Mouse (Mus musculus): Measurements from ENCODE around the gene Nanos3. TPM values are rescaled to one million over a fixed set of nuclear protein-coding genes. Genes with fewer than 3 reads are reported as not detected.

Gene Nanos3
- polyA plus RNA-seq, 1 experiment from 2014 or later, result 8.3 TPM

DNA sequence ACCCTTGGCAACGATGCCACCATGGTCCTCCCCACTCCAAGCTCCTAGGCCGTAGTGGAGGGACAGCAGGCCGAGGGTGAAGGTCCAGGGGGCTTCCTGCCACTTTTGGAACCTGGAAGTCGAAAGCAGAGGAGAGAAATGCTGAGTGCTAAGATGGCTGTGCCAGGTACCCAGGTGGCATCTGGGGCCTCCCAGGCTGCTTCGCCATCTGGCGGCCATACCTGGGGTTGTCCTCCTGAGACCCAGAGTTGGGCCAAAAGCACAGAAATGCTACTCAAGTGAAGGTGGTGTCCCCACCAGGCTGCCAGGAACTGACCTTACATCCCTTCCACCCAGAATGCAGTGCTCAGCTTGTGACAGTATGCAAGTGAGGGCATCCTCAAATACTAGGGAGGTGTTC is 11.2 kb downstream of the Nanos3 start:
- Histone ChIP-seq H3K4me1 (peaks cover 8% of the 10 kb centered on the region), H3K36me3 (peaks cover 71% of the 10 kb centered on the region), H3K27me3 (no peaks in the 10 kb centered on the region), H3K4me3 (no peak overlapping the region), H3K9ac (replicated peaks) (no peak overlapping the region), H3K27ac (replicated peaks) (no peak overlapping the region), H3K9me3 (no peaks in the 10 kb centered on the region), H3K4me2 (replicated peaks) (no peak overlapping the region)
- WGBS, result 82% methylated on average over 6 of the region's 6 CpGs
- ATAC-seq (ENCODE audit: low FRiP score, low read depth), result no peak

DNA sequence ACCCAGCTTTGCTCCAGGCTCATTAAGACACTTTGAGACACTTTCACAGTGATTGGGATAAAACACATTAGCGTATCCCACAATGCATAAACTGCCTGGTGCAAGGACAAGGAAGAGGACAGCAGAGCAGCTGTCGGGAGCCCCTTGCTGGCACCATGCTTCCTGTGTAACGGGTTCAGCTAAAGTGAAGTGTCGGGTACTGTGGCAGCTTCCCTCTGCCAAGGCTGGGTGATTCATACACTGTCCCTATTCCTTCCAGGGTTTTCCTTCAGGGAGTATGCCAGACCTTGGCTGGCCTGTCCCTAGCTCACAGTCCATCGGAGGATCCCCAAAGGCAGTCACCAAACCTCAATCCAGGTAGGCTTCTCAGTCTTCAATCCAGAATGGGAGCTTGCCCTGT is 14.9 kb downstream of the Nanos3 start:
- ATAC-seq (ENCODE audit: low FRiP score, low read depth), result no peak
- Histone ChIP-seq H3K36me3 (peaks cover 46% of the 10 kb centered on the region), H3K4me2 (replicated peaks) (no peak overlapping the region), H3K27ac (replicated peaks) (no peak overlapping the region), H3K4me1 (no peaks in the 10 kb centered on the region), H3K9me3 (no peaks in the 10 kb centered on the region), H3K27me3 (no peaks in the 10 kb centered on the region), H3K4me3 (no peak overlapping the region), H3K9ac (replicated peaks) (no peak overlapping the region)
- WGBS, result 91% methylated on average over 5 of the region's 5 CpGs

DNA sequence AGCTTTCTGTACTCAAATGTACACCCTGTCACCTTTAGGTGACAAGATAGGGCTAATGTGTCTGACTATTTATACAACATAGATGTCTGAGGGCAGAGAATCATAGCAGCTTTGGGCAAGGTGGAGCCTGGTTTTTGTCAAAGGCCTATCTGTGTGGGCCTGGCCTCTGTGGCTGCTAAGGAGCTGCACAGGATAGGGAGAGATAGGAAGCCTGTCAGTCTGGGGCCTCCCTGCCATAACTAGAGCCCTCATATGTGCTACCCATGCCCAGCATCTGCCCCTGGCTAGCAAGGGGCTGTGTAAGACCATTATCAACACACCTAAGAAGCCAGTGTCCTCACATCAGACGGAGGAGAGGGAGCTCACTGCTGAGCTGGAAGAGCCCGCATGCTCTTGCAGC is 17.3 kb downstream of the Nanos3 start:
- ATAC-seq (ENCODE audit: low FRiP score, low read depth), result no peak
- no peak overlapping the region for H3K4me2 ChIP-seq (replicated peaks)
- 88% methylated on average over 2 of the region's 2 CpGs for WGBS
- H3K27me3 ChIP-seq, result no peaks in the 10 kb centered on the region
- no peak overlapping the region for H3K9ac ChIP-seq (replicated peaks)
- H3K9me3 ChIP-seq, result no peaks in the 10 kb centered on the region
- H3K27ac ChIP-seq (replicated peaks), result no peak overlapping the region
- H3K4me1 ChIP-seq, result no peaks in the 10 kb centered on the region
- H3K4me3 ChIP-seq, result no peak overlapping the region
- H3K36me3 ChIP-seq, result peaks cover 27% of the 10 kb centered on the region

DNA sequence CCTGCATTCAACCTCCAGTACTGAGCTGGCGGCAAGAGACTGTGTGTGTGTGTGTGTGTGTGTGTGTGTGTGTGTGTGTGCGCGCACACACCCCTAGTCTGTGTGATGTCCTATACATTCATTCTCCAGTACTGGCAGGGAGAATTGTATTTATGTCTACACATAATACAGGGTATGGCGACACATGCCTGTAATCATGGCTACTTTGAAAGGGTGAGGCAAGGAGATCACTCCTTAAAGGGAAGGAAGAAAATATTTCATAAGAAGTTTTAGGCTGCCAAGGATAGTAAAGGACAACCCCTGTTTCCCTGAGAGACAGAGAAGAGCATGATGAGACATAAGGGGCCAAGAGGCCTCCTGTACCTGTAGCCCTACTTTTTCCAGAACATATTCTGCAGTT is 27.4 kb downstream of the Nanos3 start:
- 85% methylated on average over 4 of the region's 4 CpGs for WGBS
- Histone ChIP-seq H3K27ac (replicated peaks) (no peak overlapping the region), H3K9ac (replicated peaks) (no peak overlapping the region), H3K36me3 (0 out of 2 replicates have a peak, but pooled peaks cover 12% of the 10 kb centered on the region), H3K4me2 (replicated peaks) (no peak overlapping the region), H3K9me3 (no peaks in the 10 kb centered on the region), H3K27me3 (no peaks in the 10 kb centered on the region), H3K4me3 (no peak overlapping the region), H3K4me1 (no peaks in the 10 kb centered on the region)
- no peak for ATAC-seq (ENCODE audit: low FRiP score, low read depth)

DNA sequence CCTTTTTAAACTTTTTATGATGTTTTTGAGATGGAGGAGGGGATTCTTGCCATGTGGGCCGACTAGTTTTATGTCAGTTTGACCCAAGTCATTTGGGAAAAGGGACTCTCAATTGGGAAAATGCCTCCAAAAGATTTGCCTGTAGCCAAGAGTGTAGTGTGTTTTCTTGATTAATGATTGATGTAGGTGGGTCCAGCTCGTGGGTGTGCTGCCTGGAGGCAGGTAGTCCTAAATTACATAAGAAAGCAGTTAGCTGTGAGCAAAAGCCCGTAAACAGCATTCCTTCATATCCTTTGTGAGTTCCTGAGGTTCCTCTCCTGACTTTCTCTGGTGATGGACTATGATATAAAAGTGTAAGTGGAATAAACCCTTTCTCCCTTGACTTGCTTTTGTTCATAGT is 35.8 kb downstream of the Nanos3 start:
- ATAC-seq (ENCODE audit: low FRiP score, low read depth), result no peak
- 89% methylated on average over 3 of the region's 3 CpGs for WGBS
- Histone ChIP-seq H3K4me1 (peaks cover 15% of the 10 kb centered on the region), H3K9ac (replicated peaks) (no peak overlapping the region), H3K27me3 (no peaks in the 10 kb centered on the region), H3K36me3 (peaks cover 2% of the 10 kb centered on the region), H3K27ac (replicated peaks) (no peak overlapping the region), H3K9me3 (no peaks in the 10 kb centered on the region), H3K4me2 (replicated peaks) (no peak overlapping the region), H3K4me3 (no peak overlapping the region)

DNA sequence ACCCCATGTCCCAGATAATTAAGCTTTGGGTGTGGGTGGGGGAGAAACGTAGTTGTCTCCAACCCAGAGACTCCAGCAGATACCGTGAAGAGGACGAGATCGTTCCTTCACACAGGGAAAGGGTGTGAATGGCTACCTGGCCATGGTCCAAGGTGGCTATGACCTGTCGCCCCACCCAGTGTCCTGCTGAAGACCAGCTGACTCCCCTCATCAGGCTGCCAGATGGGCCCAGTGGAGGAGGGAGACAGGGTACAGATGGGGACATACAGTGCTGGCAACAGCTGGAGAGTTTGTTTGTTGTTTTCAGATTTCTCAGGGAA is 36.5 kb downstream of the Nanos3 start:
- H3K36me3 ChIP-seq, result peaks cover 9% of the 10 kb centered on the region
- no peak for ATAC-seq (ENCODE audit: low FRiP score, low read depth)
- H3K4me1 ChIP-seq, result peaks cover 15% of the 10 kb centered on the region
- no peak overlapping the region for H3K27ac ChIP-seq (replicated peaks)
- WGBS, result 96% methylated on average over 5 of the region's 5 CpGs
- no peaks in the 10 kb centered on the region for H3K27me3 ChIP-seq
- H3K4me3 ChIP-seq, result peak overlapping the region; percentile 62; the same call in 1 of the 2 replicates
- H3K9me3 ChIP-seq, result no peaks in the 10 kb centered on the region
- H3K4me2 ChIP-seq (replicated peaks), result peak overlapping the region; percentile 85
- H3K9ac ChIP-seq (replicated peaks), result no peak overlapping the region

DNA sequence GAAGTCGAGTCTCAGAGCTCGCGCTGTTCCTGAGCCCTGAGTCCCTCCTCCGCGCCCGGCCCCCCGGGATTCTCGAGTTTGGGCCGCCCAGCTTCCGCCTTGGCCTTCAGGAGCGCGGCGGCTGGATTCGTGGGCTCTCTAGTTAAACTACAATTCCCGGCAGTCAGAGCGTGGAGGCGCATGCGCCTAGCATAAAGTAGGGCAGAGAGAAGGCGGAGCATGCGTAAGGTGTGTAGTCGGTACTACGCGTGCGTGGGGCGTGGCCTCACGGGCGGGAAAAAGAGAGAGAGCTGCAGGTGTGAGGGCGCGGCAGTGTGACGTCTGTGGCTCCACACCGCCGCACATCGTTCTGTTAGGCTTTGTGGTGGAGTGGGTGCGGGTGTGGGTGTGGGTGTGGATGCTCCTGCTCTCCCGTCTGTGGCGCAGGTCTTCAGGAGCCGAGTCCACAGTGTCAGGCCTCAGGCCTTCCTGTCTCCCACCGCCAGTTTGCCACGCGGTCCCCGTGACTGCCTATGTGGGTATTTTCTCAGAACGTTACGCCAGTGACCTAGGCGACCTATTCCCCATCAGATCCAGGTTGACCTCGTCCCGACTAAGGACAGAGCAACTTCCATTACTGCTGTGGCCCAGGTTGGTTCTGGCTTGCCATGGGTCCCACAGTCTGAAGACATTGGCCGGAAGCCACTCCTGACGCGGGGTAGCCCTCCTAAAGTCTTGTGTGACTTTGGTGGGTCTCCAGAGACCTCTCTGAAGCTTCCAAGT is 37.1 kb downstream of the Nanos3 start, which contains the start of the genes Cc2d1a and 4930432K21Rik:
TSS of gene Cc2d1a (minus strand) at position 168 of the 762 bp plus-strand sequence.
TSS of gene 4930432K21Rik (plus strand) at position 257 of the 762 bp plus-strand sequence.
- 23% methylated on average over 49 of the region's 49 CpGs for WGBS
- peaks cover 15% of the 10 kb centered on the region for H3K4me1 ChIP-seq
- H3K27me3 ChIP-seq, result no peaks in the 10 kb centered on the region
- H3K36me3 ChIP-seq, result peaks cover 14% of the 10 kb centered on the region
- H3K4me3 ChIP-seq, result peak within 1 kb of the TSS; percentile 62
- no peaks in the 10 kb centered on the region for H3K9me3 ChIP-seq
- H3K9ac ChIP-seq (replicated peaks), result peak within 1 kb of the TSS; percentile 81
- H3K4me2 ChIP-seq (replicated peaks), result peak within 1 kb of the TSS; percentile 85
- no peak within 1 kb of the TSS for H3K27ac ChIP-seq (replicated peaks)
- peak; percentile 95 for ATAC-seq (ENCODE audit: low FRiP score, low read depth)

DNA sequence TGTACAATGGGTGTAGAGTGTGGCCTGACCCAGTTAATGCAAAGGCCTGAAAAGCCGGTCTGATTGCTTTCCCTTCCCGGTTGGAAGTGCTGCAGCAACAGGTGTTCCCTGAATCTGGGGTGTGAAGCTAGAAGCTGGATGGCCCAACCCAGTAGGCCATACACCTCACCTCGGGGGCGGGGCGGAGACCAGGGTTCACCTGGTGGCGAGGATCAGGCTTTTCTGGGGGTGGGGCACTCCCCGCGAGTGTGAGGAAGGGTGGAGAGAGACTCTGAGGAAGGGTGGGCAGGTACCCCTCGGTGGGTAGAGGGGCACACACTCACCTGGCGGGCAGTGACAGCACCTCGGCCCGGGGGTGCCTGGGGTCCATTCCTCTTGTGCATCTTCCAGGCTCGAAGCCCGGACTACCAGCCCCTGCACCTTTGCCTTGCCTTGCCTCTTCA is 37.7 kb downstream of the Nanos3 start:
- Histone ChIP-seq H3K27ac (replicated peaks) (no peak overlapping the region), H3K27me3 (no peaks in the 10 kb centered on the region), H3K4me3 (peak overlapping the region; percentile 62), H3K4me2 (replicated peaks) (peak overlapping the region; percentile 85), H3K4me1 (peaks cover 15% of the 10 kb centered on the region), H3K9me3 (no peaks in the 10 kb centered on the region), H3K9ac (replicated peaks) (peak overlapping the region; percentile 81), H3K36me3 (peaks cover 20% of the 10 kb centered on the region)
- peak; percentile 79 for ATAC-seq (ENCODE audit: low FRiP score, low read depth)
- 16% methylated on average over 14 of the region's 14 CpGs for WGBS

DNA sequence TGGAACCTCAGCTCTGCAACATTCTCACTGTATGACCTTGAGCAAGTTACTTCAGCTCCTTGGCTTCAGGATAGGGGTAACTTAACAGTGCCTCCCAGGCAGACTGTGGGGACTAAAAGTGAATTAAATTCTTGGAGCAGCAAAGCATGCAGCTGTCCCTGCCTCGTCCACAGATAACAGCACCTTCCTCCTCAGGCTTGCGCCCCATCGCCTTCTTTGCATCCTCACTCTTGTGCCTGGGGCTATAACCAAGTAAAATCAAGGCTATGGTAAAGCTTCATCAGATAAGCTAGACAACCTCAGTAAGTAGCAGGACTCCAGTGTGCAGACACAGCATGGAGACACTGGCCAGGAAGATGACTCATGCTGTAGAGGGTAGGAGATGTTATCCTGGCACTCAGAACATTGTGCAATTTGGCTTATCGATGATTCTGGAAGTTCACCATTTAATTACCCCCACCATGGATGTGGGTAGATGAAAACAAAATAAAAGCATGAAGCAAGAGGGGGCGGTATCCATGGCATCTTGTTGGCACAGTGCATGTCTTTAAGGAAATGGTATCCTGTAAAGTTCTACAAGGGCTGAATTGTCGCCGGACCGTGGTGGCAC is 40.3 kb downstream of the Nanos3 start:
- WGBS, result 95% methylated on average over 8 of the region's 8 CpGs
- Histone ChIP-seq H3K36me3 (peaks cover 45% of the 10 kb centered on the region), H3K4me1 (peaks cover 15% of the 10 kb centered on the region), H3K27me3 (no peaks in the 10 kb centered on the region), H3K9ac (replicated peaks) (no peak overlapping the region), H3K4me2 (replicated peaks) (no peak overlapping the region), H3K4me3 (no peak overlapping the region), H3K9me3 (no peaks in the 10 kb centered on the region), H3K27ac (replicated peaks) (no peak overlapping the region)
- no peak for ATAC-seq (ENCODE audit: low FRiP score, low read depth)

DNA sequence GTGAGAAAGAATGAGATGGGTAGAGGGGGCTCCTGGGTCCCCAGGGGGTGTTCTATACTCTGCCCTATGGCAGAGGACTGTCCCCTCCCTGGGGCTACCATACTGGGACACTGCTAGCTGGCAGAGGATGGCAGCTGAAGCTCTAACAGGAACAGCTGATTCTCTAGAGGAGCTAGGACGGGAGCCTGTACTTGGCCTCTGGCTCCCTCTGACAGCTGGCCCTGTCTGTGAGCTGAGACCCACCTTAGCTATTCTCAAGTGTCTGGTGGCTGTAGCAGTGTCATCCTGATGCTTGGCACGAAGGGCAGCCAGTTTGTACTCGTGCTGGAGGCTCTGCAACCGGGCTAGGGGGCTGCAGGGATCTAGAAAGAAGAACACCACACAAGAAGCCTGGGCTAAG is 44.2 kb downstream of the Nanos3 start:
- Histone ChIP-seq H3K9ac (replicated peaks) (no peak overlapping the region), H3K36me3 (peaks cover 84% of the 10 kb centered on the region), H3K27me3 (no peaks in the 10 kb centered on the region), H3K4me3 (no peak overlapping the region), H3K9me3 (no peaks in the 10 kb centered on the region), H3K27ac (replicated peaks) (no peak overlapping the region), H3K4me1 (no peaks in the 10 kb centered on the region; the same call in 1 of the 2 replicates), H3K4me2 (replicated peaks) (no peak overlapping the region)
- ATAC-seq (ENCODE audit: low FRiP score, low read depth), result no peak
- 91% methylated on average over 4 of the region's 4 CpGs for WGBS

DNA sequence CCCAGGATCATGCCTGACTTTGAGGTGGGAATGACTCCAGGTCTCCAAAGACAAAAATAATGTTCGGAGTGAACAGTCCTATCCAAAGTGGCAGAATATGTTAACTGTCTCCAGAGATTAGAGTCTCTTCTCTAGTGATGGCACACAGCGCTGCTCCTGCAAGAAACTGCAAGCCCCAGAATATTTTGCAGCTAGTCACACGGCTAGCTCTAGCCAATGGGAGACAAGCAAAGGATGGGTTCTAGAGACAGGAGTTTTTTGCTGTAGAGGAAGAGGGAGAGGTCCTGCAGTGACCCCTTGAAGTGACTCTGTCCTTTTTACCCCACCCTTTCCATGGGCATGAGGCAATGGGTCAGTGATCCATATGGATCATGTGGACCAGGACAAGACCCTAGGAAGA is 47.2 kb downstream of the Nanos3 start:
- Histone ChIP-seq H3K4me2 (replicated peaks) (no peak overlapping the region), H3K36me3 (peaks cover 99% of the 10 kb centered on the region), H3K4me1 (no peaks in the 10 kb centered on the region), H3K27me3 (no peaks in the 10 kb centered on the region; the same call in 1 of the 2 replicates), H3K4me3 (no peak overlapping the region), H3K27ac (replicated peaks) (no peak overlapping the region), H3K9ac (replicated peaks) (no peak overlapping the region), H3K9me3 (no peaks in the 10 kb centered on the region)
- 89% methylated on average over 3 of the region's 3 CpGs for WGBS
- ATAC-seq (ENCODE audit: low FRiP score, low read depth), result no peak

DNA sequence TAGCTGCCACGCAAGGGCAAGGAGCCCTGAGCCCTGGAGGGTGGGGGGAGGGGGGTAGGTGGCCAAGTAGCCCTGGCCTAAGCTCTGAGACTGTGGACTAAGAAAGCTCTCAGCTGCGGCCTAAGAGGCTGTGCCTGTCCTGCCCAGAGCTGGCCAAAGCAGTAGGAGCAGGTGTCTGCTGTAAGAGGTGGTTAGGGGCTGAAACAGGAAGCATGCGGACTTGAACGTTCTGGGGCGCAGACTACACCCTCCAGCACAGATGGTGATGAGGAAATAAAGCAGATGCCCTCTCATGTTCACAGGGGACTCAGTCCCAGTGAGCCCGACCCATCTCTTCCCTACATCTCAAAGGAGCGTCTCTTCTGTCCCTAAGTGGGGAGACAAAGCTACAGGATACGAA is 52.8 kb downstream of the Nanos3 start:
- no peak overlapping the region for H3K4me3 ChIP-seq
- no peak overlapping the region for H3K9ac ChIP-seq (replicated peaks)
- H3K36me3 ChIP-seq, result peaks cover 57% of the 10 kb centered on the region
- 89% methylated on average over 8 of the region's 8 CpGs for WGBS
- no peaks in the 10 kb centered on the region for H3K9me3 ChIP-seq
- peaks cover 15% of the 10 kb centered on the region; the same call in 1 of the 2 replicates for H3K27me3 ChIP-seq
- H3K4me1 ChIP-seq, result peaks cover 4% of the 10 kb centered on the region; the same call in 1 of the 2 replicates
- ATAC-seq (ENCODE audit: low FRiP score, low read depth), result no peak
- H3K4me2 ChIP-seq (replicated peaks), result no peak overlapping the region
- no peak overlapping the region for H3K27ac ChIP-seq (replicated peaks)

Measured in midbrain, embryonic 12.5 days (tissue).